Mouse (Mus musculus) embryo, embryonic 11.5 days (tissue): Measurements from ENCODE around the gene Fgfr2.
"Not testable (repeated sequence)": the region's sequence is repeated elsewhere in the genome, so short reads cannot be mapped to it uniquely, and the experiment has no call there.

ENCODE experiments used
- DNase-seq: peaks from one replicate; pipeline ENCODE4 v3.0.0-alpha.2; 2012; ENCODE audit warnings: low read depth, low spot score

Fgfr2 gene

GRCm38 (mm10) chr7:130178991-130179390 is 2944.2 kb downstream of the Fgfr2 start:
- DNase-seq: no peak

DNA sequence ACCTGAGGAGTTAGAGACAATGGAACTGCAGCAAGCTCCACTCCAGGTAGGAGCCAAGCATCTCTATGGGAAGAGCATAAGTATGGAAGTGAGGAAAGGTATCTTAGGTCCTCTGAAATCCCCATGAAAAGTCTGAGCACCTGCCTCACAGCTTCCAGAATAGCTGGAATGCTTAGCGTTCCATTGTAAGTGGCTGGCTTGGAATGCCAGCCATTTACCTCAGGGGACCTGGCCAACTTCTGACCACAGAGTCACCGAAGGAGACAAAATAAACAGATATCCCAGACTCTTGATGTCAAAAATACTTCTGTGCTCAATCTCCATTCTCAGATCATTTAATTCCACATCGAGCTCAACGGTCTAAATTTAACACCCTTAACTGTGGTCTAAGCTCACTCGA is 2946.1 kb downstream of the Fgfr2 start:
- no peak for DNase-seq

- DNase-seq: no peak
These were observed 2948.6 kb downstream of the Fgfr2 start for GRCm38 (mm10) chr7:130174525-130174924.

GRCm38 (mm10) chr7:130173914-130174313 is 2949.2 kb downstream of the Fgfr2 start:
- no peak for DNase-seq

GRCm38 (mm10) chr7:130170144-130170543 is 2953.0 kb downstream of the Fgfr2 start:
- no peak for DNase-seq

GRCm38 (mm10) chr7:130168296-130168695 is 2954.9 kb downstream of the Fgfr2 start:
- no peak for DNase-seq

DNA sequence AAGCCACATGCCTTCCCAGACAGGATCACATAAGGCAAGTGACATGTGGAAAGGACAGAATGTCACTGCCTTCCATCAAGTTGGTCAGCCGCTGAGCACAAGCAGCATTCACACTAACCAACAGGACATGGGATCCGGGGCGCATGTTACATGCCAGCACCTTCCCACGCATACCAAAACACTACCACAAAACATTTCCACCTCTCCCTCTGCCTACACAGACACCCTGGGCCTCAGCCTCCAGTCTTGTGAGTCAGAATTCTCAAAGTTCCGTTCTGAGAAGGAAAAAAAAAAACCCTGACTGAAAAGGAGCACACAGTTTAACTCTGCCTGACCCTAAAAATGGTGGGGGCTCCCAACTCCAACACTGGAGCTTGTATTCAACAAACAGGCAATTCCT is 2955.9 kb downstream of the Fgfr2 start:
- DNase-seq: no peak

DNA sequence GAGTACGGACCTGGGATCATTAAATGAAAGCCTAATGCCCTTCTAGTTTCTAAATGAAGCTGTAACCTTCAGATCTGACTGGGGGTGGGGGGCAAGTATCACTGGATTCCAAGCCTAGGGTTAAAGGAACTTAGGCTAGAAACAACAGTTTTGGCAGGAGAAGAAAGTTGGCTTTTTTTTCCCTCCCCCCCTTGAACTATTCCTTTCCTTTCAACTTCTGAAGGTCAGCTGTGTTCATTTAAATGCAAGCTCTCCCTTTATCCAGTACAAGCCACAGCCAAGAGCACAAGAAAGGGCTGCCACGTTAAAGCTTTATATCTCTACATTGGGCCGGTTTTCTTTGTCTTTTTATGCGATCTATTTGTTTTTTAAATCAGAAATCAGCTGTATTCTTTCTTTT is 2957.0 kb downstream of the Fgfr2 start:
- DNase-seq: no peak

DNA sequence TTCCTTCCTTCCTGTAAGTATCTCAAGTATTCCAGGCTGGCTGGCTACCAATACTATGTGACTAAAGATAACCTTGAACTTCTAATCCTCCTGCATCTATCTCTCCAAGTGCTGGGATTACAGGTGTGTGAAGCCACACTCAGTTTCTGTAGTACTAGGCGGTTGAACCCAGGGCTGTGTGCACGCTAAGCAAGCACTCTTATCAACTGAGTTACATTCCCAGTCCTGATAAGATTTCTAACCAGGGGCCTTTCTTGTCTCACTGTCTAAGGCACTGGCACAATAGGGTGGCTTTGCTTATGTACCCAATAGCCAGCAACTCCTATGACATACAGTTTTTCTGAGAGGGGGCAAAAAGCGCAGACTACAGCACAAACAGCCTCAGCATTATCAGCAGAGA is 2957.7 kb downstream of the Fgfr2 start:
- no peak for DNase-seq

DNA sequence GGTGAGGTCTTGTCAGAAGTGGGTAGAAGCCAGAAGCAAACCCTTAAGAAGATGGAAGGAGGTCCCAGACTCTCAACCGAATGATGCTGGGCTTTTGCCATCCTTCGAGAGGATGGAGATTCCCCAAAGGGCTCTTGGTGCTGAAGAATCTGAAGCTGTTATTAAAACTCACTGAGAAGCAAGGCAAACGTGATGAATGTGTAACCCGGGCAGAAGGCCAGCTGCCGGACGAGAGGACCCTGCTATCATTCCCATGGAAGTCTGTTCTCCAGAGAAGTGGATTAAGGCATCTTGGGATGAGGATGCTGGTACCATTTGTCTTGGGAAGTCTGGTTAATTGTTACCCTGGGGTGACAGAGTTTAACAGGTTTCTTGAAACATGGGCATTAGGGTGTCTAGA is 2960.4 kb downstream of the Fgfr2 start:
- DNase-seq: no peak

- no peak for DNase-seq
These were observed 2961.6 kb downstream of the Fgfr2 start for GRCm38 (mm10) chr7:130161581-130161980.

DNA sequence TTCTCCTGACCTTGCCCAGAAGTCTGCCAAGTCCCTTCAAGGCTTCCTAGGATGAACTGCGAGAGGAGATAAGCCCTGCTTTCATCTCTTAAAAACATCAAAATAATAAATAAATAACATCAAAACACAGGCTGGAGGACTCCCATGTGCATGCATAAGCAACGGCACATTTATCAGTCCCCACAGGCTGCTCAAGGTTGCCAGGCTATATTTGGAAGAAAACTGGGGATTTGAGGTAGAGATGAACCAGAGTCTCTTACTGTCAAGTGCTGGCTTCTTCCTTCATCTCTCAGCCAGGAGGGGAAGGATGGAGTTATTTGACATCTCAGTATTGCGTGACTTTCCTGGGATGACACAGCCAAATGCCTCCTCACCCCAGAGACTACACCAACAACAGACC is 2964.3 kb downstream of the Fgfr2 start:
- no peak for DNase-seq

DNA sequence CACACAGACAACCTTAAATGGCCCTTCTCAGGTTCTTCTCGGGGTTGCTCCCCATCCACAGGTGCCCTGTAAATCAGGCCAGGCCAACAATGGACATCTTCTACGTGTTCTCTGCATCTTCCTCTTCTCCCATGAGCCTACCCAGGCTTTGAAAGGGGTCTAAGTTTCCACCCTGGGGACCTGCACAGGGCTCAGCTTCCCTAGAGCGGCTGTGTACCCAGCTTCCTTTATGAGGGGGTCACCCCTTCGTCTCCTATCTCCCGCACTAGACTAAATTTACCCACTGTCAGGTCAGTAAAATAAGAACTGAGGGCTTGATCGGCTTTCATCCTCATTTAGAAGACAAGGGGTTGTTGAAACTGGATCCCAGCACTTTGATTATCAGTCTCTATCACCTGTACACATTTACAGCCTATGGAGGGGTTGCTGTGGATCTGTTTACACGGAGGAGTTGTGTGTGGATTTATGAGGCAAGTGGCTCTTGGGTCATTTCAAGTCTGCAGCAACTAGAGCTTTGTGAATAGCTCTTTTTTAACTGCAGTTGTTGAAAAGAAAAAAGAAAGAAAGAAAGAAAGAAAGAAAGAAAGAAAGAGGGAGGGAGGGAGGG is 2969.7 kb downstream of the Fgfr2 start:
- no peak for DNase-seq

GRCm38 (mm10) chr7:130148906-130149305 is 2974.2 kb downstream of the Fgfr2 start:
- no peak for DNase-seq

DNA sequence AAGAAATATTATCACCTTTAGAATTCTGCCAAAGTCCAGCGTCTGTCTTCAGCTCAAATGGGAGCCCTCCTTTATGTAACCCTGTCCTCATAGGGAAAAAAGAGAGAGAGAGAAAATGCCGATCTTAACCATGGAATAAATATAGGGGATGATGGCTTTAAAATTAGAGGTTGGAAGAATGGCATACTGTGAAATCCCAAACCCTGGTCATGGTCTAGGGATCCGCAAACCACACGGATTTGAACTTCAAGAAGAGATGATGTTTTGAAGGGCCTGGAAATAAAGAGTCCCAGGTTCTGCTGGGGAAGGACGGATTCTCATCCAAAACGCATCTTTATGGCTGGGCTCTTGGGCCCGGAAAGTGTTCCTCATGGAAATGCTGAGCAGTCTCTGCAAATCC is 2975.9 kb downstream of the Fgfr2 start:
- no peak for DNase-seq

DNA sequence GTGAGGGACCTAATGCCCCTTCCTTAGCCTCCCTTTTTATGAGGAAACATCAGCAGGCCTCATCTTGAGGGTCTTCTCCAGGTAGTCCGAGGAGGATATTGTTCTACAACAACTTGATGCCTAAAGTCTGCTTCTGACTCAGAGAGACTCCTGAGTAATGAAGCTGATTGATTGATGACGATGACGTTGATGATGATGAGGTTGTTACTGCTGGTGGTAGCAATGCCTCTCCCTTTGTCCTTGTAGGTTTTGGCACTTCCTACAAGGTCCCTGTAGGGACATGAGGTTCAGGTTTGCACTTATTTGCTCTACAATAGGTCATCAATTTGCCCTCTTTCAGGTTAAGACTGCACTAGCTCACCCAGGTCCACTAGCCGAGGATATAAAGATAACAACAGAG is 2977.9 kb downstream of the Fgfr2 start:
- DNase-seq: no peak

GRCm38 (mm10) chr7:130143371-130143770 is 2979.8 kb downstream of the Fgfr2 start:
- DNase-seq: no peak

GRCm38 (mm10) chr7:130141088-130141873 is 2981.9 kb downstream of the Fgfr2 start:
- DNase-seq: no peak

- no peak for DNase-seq
These were observed 2988.2 kb downstream of the Fgfr2 start for GRCm38 (mm10) chr7:130134924-130135365.

GRCm38 (mm10) chr7:130134428-130134827 is 2988.7 kb downstream of the Fgfr2 start:
- DNase-seq: not testable (repeated sequence)

DNA sequence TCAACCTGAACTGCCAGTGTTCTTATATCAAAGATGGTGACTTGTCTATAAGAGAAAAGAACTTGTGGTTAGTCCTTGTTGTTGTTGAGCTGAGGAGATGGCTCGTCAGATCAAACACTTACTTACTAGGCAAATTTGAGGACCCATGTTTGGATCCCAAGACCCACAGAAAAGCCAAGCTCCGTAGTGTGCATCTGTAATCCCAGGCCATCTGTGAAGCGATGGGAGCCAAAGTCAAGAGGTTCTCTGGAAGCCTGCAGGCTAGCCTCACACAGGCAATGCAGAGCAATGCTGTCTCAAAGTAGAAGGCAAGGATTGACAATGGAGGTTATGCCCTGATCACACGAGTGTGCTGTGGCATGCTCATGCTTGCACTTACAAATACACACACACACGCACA is 2992.9 kb downstream of the Fgfr2 start:
- DNase-seq: no peak

- DNase-seq: no peak
These were observed 2993.7 kb downstream of the Fgfr2 start for GRCm38 (mm10) chr7:130129359-130129960.

GRCm38 (mm10) chr7:130121507-130121906 is 3001.6 kb downstream of the Fgfr2 start:
- no peak for DNase-seq
